Mouse (Mus musculus) intestine, embryonic 15.5 days (tissue): Measurements from ENCODE around the gene Ccr6. TPM values are rescaled to one million over a fixed set of nuclear protein-coding genes. Genes with fewer than 3 reads are reported as not detected.
A peak's percentile ranks its signal among the peaks of the same experiment; 100 is the strongest.

Experiments used
- ATAC-seq: fragments of 200-750 bp; cut with Nextera tagmentation; 2 replicates; pipeline ENCODE4 v1.8.0; 2017; ENCODE audit warnings: moderate TSS enrichment, moderate library complexity
- H3K27ac ChIP-seq: fragments of 300-500 bp; sonication (generic); 2 replicates; pipeline ENCODE4 v1.5.1; 2015; ENCODE audit warnings: mild to moderate bottlenecking, inconsistent platforms
- H3K27me3 ChIP-seq: fragments of 300-500 bp; sonication (generic); replicated peaks from 2 replicates; pipeline ENCODE4 v1.6.1; 2015; ENCODE audit warnings: inconsistent platforms
- H3K36me3 ChIP-seq: fragments of 300-500 bp; sonication (generic); 2 replicates; pipeline ENCODE4 v1.6.1; 2015; ENCODE audit warnings: inconsistent platforms
- H3K4me1 ChIP-seq: fragments of 300-500 bp; sonication (generic); replicated peaks from 2 replicates; pipeline ENCODE4 v1.6.1; 2015; ENCODE audit warnings: inconsistent platforms
- H3K4me2 ChIP-seq: fragments of 300-500 bp; sonication (generic); replicated peaks from 2 replicates; pipeline ENCODE4 v1.6.1; 2015; ENCODE audit warnings: mild to moderate bottlenecking, inconsistent platforms
- H3K4me3 ChIP-seq: fragments of 300-500 bp; sonication (generic); replicated peaks from 2 replicates; pipeline ENCODE4 v1.5.1; 2015; ENCODE audit warnings: inconsistent platforms
- H3K9ac ChIP-seq: fragments of 300-500 bp; sonication (generic); 2 replicates; pipeline ENCODE4 v1.6.1; 2015; ENCODE audit warnings: inconsistent platforms
- H3K9me3 ChIP-seq: fragments of 300-500 bp; sonication (generic); 2 replicates; pipeline ENCODE4 v1.6.1; 2016; ENCODE audit warnings: inconsistent platforms
- WGBS: fragments of 180-500 bp; shearing (Covaris S2); methylation state at CpG from one replicate; pipeline ENCODE4 v1.1.7; 2015; 5-methylcytosine and 5-hydroxymethylcytosine counted together
- polyA plus RNA-seq: library from polyadenylated mRNA; unstranded; fragments of >200 nt; fragmentation: Nextera tagmentation; extraction: Ambion mirVana; gene quantifications from 2 replicates; pipeline ENCODE4 v1.2.1, GENCODE M21; 2015

Ccr6 gene
- polyA plus RNA-seq, 1 experiment from 2014 or later, result 0.50 TPM

- no peak for ATAC-seq
- no peak overlapping the region for H3K27ac ChIP-seq
- H3K4me3 ChIP-seq, result no peak overlapping the region
- H3K9me3 ChIP-seq, result no peaks in the 10 kb centered on the region
- no peaks in the 10 kb centered on the region for H3K4me1 ChIP-seq
- 38% methylated on average over 6 of the region's 6 CpGs for WGBS
- no peaks in the 10 kb centered on the region for H3K36me3 ChIP-seq
- no peak overlapping the region for H3K4me2 ChIP-seq
- H3K9ac ChIP-seq, result no peak overlapping the region
- no peaks in the 10 kb centered on the region; the same call in 1 of the 2 replicates for H3K27me3 ChIP-seq
Observed at GRCm38 (mm10) chr17:8272054-8272749, 36.4 kb downstream of the Ccr6 start.

GRCm38 (mm10) chr17:8272951-8273350 lies 37.1 kb downstream of the Ccr6 start:
- Histone ChIP-seq H3K4me3 (no peak overlapping the region), H3K27me3 (no peaks in the 10 kb centered on the region; the same call in 1 of the 2 replicates), H3K27ac (no peak overlapping the region), H3K36me3 (no peaks in the 10 kb centered on the region), H3K4me2 (no peak overlapping the region), H3K9me3 (no peaks in the 10 kb centered on the region), H3K4me1 (no peaks in the 10 kb centered on the region), H3K9ac (no peak overlapping the region)
- ATAC-seq, result no peak
- 46% methylated on average over 6 of the region's 6 CpGs for WGBS

- H3K4me2 ChIP-seq, result no peak overlapping the region
- no peaks in the 10 kb centered on the region for H3K9me3 ChIP-seq
- H3K27me3 ChIP-seq, result no peaks in the 10 kb centered on the region; the same call in 1 of the 2 replicates
- H3K36me3 ChIP-seq, result no peaks in the 10 kb centered on the region
- H3K27ac ChIP-seq, result no peak overlapping the region
- H3K4me1 ChIP-seq, result no peaks in the 10 kb centered on the region
- WGBS, result 66% methylated on average over 4 of the region's 4 CpGs
- ATAC-seq, result no peak
- no peak overlapping the region for H3K9ac ChIP-seq
- no peak overlapping the region for H3K4me3 ChIP-seq
Observed at GRCm38 (mm10) chr17:8276071-8276470, 40.2 kb downstream of the Ccr6 start.

GRCm38 (mm10) chr17:8276680-8277079 lies 40.8 kb downstream of the Ccr6 start:
- H3K9ac ChIP-seq, result no peak overlapping the region
- H3K27me3 ChIP-seq, result no peaks in the 10 kb centered on the region
- H3K4me1 ChIP-seq, result no peaks in the 10 kb centered on the region
- 75% methylated on average over 7 of the region's 7 CpGs for WGBS
- no peaks in the 10 kb centered on the region for H3K9me3 ChIP-seq
- H3K4me3 ChIP-seq, result no peak overlapping the region
- no peak for ATAC-seq
- no peaks in the 10 kb centered on the region for H3K36me3 ChIP-seq
- H3K4me2 ChIP-seq, result no peak overlapping the region
- H3K27ac ChIP-seq, result no peak overlapping the region

- ATAC-seq, result no peak
- H3K4me3 ChIP-seq, result no peak overlapping the region
Observed at GRCm38 (mm10) chr17:8277266-8277665, 41.4 kb downstream of the Ccr6 start.

GRCm38 (mm10) chr17:8278356-8278755 lies 42.5 kb downstream of the Ccr6 start:
- 68% methylated on average over 3 of the region's 3 CpGs for WGBS
- no peaks in the 10 kb centered on the region for H3K9me3 ChIP-seq
- H3K4me2 ChIP-seq, result no peak overlapping the region
- H3K27me3 ChIP-seq, result no peaks in the 10 kb centered on the region
- H3K4me3 ChIP-seq, result no peak overlapping the region
- H3K9ac ChIP-seq, result no peak overlapping the region
- no peaks in the 10 kb centered on the region for H3K36me3 ChIP-seq
- no peak overlapping the region for H3K27ac ChIP-seq
- H3K4me1 ChIP-seq, result peaks cover 5% of the 10 kb centered on the region
- no peak for ATAC-seq

More at GRCm38 (mm10) chr17:8277266-8277665, 41.4 kb downstream of the Ccr6 start:
- H3K4me1 ChIP-seq, result no peaks in the 10 kb centered on the region
- H3K4me2 ChIP-seq, result no peak overlapping the region
- no peak overlapping the region for H3K9ac ChIP-seq
- no peak overlapping the region for H3K27ac ChIP-seq
- H3K27me3 ChIP-seq, result no peaks in the 10 kb centered on the region
- no peaks in the 10 kb centered on the region for H3K36me3 ChIP-seq
- H3K9me3 ChIP-seq, result no peaks in the 10 kb centered on the region
- 92% methylated on average over 3 of the region's 3 CpGs for WGBS

- Histone ChIP-seq H3K4me1 (peaks cover 5% of the 10 kb centered on the region), H3K36me3 (no peaks in the 10 kb centered on the region), H3K4me2 (peak within 1 kb of the TSS; percentile 97), H3K9me3 (no peaks in the 10 kb centered on the region), H3K27me3 (no peaks in the 10 kb centered on the region), H3K4me3 (peak within 1 kb of the TSS; percentile 78), H3K9ac (peak within 1 kb of the TSS; percentile 79), H3K27ac (peak within 1 kb of the TSS; percentile 96)
- ATAC-seq, result peak; percentile 80
- WGBS, result under 1% methylated on average over 35 of the region's 35 CpGs
Observed at GRCm38 (mm10) chr17:8282821-8283525, 47.1 kb downstream of the Ccr6 start, which contains the start of gene Mpc1. Gene Mpc1, plus strand, starts transcription at chr17:8282904.

GRCm38 (mm10) chr17:8283526-8284253 lies 47.8 kb downstream of the Ccr6 start:
- ATAC-seq, result peak; percentile 98
- H3K9ac ChIP-seq, result peak overlapping the region; percentile 79
- peaks cover 5% of the 10 kb centered on the region for H3K4me1 ChIP-seq
- peak overlapping the region; percentile 97 for H3K4me2 ChIP-seq
- H3K9me3 ChIP-seq, result no peaks in the 10 kb centered on the region
- H3K27ac ChIP-seq, result peak overlapping the region; percentile 96
- WGBS, result under 1% methylated on average over 77 of the region's 77 CpGs
- H3K27me3 ChIP-seq, result no peaks in the 10 kb centered on the region
- H3K36me3 ChIP-seq, result no peaks in the 10 kb centered on the region
- peak overlapping the region; percentile 78 for H3K4me3 ChIP-seq

- Histone ChIP-seq H3K9me3 (no peaks in the 10 kb centered on the region), H3K4me3 (peak overlapping the region; percentile 78), H3K27me3 (no peaks in the 10 kb centered on the region), H3K36me3 (0 out of 2 replicates have a peak, but pooled peaks cover 4% of the 10 kb centered on the region), H3K9ac (peak overlapping the region; percentile 79), H3K4me1 (peaks cover 5% of the 10 kb centered on the region), H3K27ac (peak overlapping the region; percentile 87), H3K4me2 (peak overlapping the region; percentile 97)
- no peak for ATAC-seq
- WGBS, result under 1% methylated on average over 32 of the region's 32 CpGs
Observed at GRCm38 (mm10) chr17:8284254-8284661, 48.4 kb downstream of the Ccr6 start.

GRCm38 (mm10) chr17:8285056-8285455 lies 49.2 kb downstream of the Ccr6 start:
- ATAC-seq, result no peak

GRCm38 (mm10) chr17:8286987-8287386 lies 51.1 kb downstream of the Ccr6 start:
- H3K27ac ChIP-seq, result no peak overlapping the region
- no peaks in the 10 kb centered on the region for H3K27me3 ChIP-seq
- no peak for ATAC-seq
- peaks cover 5% of the 10 kb centered on the region for H3K4me1 ChIP-seq
- 0 out of 2 replicates have a peak, but pooled peaks cover 5% of the 10 kb centered on the region for H3K36me3 ChIP-seq
- 91% methylated on average over 4 of the region's 4 CpGs for WGBS
- H3K4me3 ChIP-seq, result no peak overlapping the region
- H3K9ac ChIP-seq, result no peak overlapping the region
- no peak overlapping the region for H3K4me2 ChIP-seq
- no peaks in the 10 kb centered on the region for H3K9me3 ChIP-seq

More at GRCm38 (mm10) chr17:8285056-8285455, 49.2 kb downstream of the Ccr6 start:
- Histone ChIP-seq H3K4me1 (peaks cover 5% of the 10 kb centered on the region), H3K4me3 (no peak overlapping the region), H3K27me3 (no peaks in the 10 kb centered on the region), H3K27ac (no peak overlapping the region), H3K9ac (0 out of 2 replicates have a peak overlapping the region, but pooled peaks have one; percentile 79), H3K36me3 (0 out of 2 replicates have a peak, but pooled peaks cover 5% of the 10 kb centered on the region), H3K9me3 (no peaks in the 10 kb centered on the region), H3K4me2 (peak overlapping the region; percentile 97)
- WGBS, result 46% methylated on average over 8 of the region's 8 CpGs
